Mouse (Mus musculus) ES-E14 (cell line): ENCODE data around the gene Agmat.

Experiments used
- ZC3H11A ChIP-seq: IDR thresholded peaks from 2 replicates; pipeline ENCODE4 v1.6.1; 2012; ENCODE audit warnings: low read depth, mild to moderate bottlenecking, inconsistent platforms, low read length, borderline replicate concordance
- ZNF384 ChIP-seq: IDR thresholded peaks from 2 replicates; pipeline ENCODE4 v1.6.1; 2012; ENCODE audit warnings: low read depth, low read length, inconsistent platforms

DNA sequence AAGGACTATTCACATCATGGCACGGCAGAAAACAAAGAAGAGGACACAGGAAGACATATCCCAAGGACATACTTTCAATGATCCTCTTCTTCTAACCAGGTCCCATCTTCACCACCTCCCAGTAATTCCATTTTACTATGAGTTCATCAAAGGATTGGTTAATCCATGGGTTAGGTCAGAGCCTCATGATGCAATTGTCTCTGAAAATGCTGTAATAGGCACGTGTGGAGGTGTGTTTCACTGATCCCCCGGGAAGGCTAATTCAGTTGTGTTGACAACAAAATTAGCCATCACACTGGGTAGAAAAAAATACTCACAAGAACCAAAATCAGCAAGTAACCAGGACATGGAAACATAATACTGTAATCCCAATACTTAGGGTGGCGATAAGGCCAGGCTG lies 28.8 kb upstream of the Agmat start:
- no peak for TF ChIP-seq ZNF384
- no peak for TF ChIP-seq ZC3H11A
